Mouse (Mus musculus): Measurements from ENCODE around the gene Brs3.

DNA sequence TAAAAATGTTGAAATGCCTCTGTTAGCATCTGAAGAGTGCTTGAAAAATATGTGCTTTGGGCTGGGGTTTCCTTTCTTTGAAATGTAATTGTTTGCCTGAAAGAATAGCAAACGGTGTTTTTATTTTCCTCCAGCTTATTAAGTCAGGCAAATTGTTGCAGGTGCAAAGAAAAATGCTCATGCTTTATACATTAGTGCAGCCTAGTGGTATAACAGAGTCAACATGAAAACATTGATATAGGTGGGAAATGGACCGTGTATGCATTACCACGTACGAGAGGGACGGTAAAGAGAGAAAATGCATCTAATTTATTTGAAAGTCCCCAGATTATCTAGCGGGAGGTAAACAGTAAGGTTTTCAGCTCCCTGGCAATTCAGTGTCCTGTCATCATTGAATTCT lies 995 bp downstream of the Brs3 start:
- TF ChIP-seq CTCF (IDR thresholded peaks at IDR 0.05; ENCODE audit: extremely low read depth, insufficient read depth, low read length), result no peak
- no peak for TF ChIP-seq POLR2A (IDR thresholded peaks at IDR 0.05; ENCODE audit: extremely low read depth, insufficient read depth, low read length)
